Comparison of ENCODE assay signal across 8 mouse cellular contexts in genomic region chr11:76290367-76290766, GRCm38 (mm10). TPM values are rescaled to one million over a fixed set of nuclear protein-coding genes. Genes with fewer than 3 reads are reported as not detected.
DNase-seq lines count a peak whose midpoint lies in the region; ATAC-seq and TF ChIP-seq lines count a peak whose summit lies in the region.

No protein-coding gene starts in this region.

- 13% methylated on average over 11 of the region's 11 CpGs for WGBS in hindbrain, embryonic 14.5 days
- WGBS in stomach, embryonic 16.5 days = 43% methylated on average over 11 of the region's 11 CpGs
- 49% methylated on average over 11 of the region's 11 CpGs for WGBS in lung, adult 2 months
- WGBS in heart, embryonic 11.5 days (ENCODE audit: insufficient replicate concordance) = 53% methylated on average over 11 of the region's 11 CpGs

- no peaks in the 10 kb centered on the region for H3K36me3 ChIP-seq in hindbrain, embryonic 14.5 days (replicated peaks; ENCODE audit: control insufficient read depth, insufficient read depth)
- no peaks in the 10 kb centered on the region for H3K36me3 ChIP-seq in stomach, embryonic 16.5 days (ENCODE audit: control insufficient read depth, insufficient read depth, low read length)
- H3K36me3 ChIP-seq in heart, embryonic 11.5 days (ENCODE audit: control insufficient read depth, insufficient read depth, low read length) = no peaks in the 10 kb centered on the region

- H3K9me3 ChIP-seq in hindbrain, embryonic 14.5 days (ENCODE audit: control insufficient read depth, low read length) = no peaks in the 10 kb centered on the region
- H3K9me3 ChIP-seq in stomach, embryonic 16.5 days (replicated peaks; ENCODE audit: control insufficient read depth, low read length) = no peaks in the 10 kb centered on the region
- no peaks in the 10 kb centered on the region for H3K9me3 ChIP-seq in heart, embryonic 11.5 days (replicated peaks; ENCODE audit: control insufficient read depth, low read length)

- DNase-seq in brain, embryonic 18.5 days (ENCODE audit: low read depth, low spot score) = peak; percentile 67
- peak; percentile 86 to 87 for DNase-seq in cerebellum, postnatal 36 days
- DNase-seq in hindbrain, embryonic 14.5 days (ENCODE audit: low spot score) = peak; percentile 74
- DNase-seq in mesoderm, embryonic 11.5 days (ENCODE audit: low read depth, low spot score) = peak; percentile 71
- no peak for DNase-seq in lung, adult 2 months
- DNase-seq in kidney, adult 8-10 months = no peak

- no peak for TF ChIP-seq POLR2A in lung, adult 2 months (IDR thresholded peaks at IDR 0.05; ENCODE audit: borderline replicate concordance, extremely low read depth, low read depth, low read length)

- H3K27ac ChIP-seq in hindbrain, embryonic 14.5 days = peak overlapping the region; percentile 90
- H3K27ac ChIP-seq in stomach, embryonic 16.5 days (ENCODE audit: low read length) = peak overlapping the region; percentile 67
- no peak overlapping the region for H3K27ac ChIP-seq in heart, embryonic 11.5 days (ENCODE audit: low read depth, low read length)

- TF ChIP-seq CTCF in lung, adult 2 months (IDR thresholded peaks at IDR 0.05; ENCODE audit: insufficient read depth, low read length) = no peak

- H3K4me3 ChIP-seq in hindbrain, embryonic 14.5 days (replicated peaks; ENCODE audit: low read length) = no peak overlapping the region
- H3K4me3 ChIP-seq in stomach, embryonic 16.5 days (replicated peaks; ENCODE audit: low read length) = no peak overlapping the region
- no peak overlapping the region for H3K4me3 ChIP-seq in lung, adult 2 months (replicated peaks; ENCODE audit: extremely low read depth, low read depth, low read length)
- H3K4me3 ChIP-seq in heart, embryonic 11.5 days (ENCODE audit: low read depth, low read length) = no peak overlapping the region

- H3K9ac ChIP-seq in hindbrain, embryonic 14.5 days = peak overlapping the region; percentile 41; the same call in 1 of the 2 replicates
- H3K9ac ChIP-seq in stomach, embryonic 16.5 days (ENCODE audit: low read length) = peak overlapping the region; percentile 23; the same call in 1 of the 2 replicates
- no peak overlapping the region for H3K9ac ChIP-seq in heart, embryonic 11.5 days (ENCODE audit: low read depth, low read length)

- ATAC-seq in hindbrain, embryonic 14.5 days (ENCODE audit: low FRiP score) = peak; percentile 47
- ATAC-seq in stomach, embryonic 16.5 days (ENCODE audit: insufficient read depth, low FRiP score) = no peak
- ATAC-seq in heart, embryonic 11.5 days (replicated peaks; ENCODE audit: insufficient number of reproducible peaks, low FRiP score, low TSS enrichment) = no peak

- no peak overlapping the region for H3K4me2 ChIP-seq in hindbrain, embryonic 14.5 days (replicated peaks)
- no peak overlapping the region for H3K4me2 ChIP-seq in stomach, embryonic 16.5 days (ENCODE audit: low read depth, low read length)
- H3K4me2 ChIP-seq in heart, embryonic 11.5 days = no peak overlapping the region

- no peaks in the 10 kb centered on the region for H3K27me3 ChIP-seq in hindbrain, embryonic 14.5 days (ENCODE audit: control insufficient read depth, insufficient read depth, low read length)
- H3K27me3 ChIP-seq in stomach, embryonic 16.5 days (ENCODE audit: control insufficient read depth, insufficient read depth, low read length) = no peaks in the 10 kb centered on the region
- H3K27me3 ChIP-seq in heart, embryonic 11.5 days (ENCODE audit: control insufficient read depth, insufficient read depth, low read length) = no peaks in the 10 kb centered on the region

- H3K4me1 ChIP-seq in hindbrain, embryonic 14.5 days (replicated peaks; ENCODE audit: control insufficient read depth, insufficient read depth, low read length) = peaks cover 40% of the 10 kb centered on the region
- H3K4me1 ChIP-seq in stomach, embryonic 16.5 days (ENCODE audit: control insufficient read depth, insufficient read depth, low read length) = peaks cover 47% of the 10 kb centered on the region
- peaks cover 19% of the 10 kb centered on the region for H3K4me1 ChIP-seq in lung, adult 2 months (ENCODE audit: control insufficient read depth, insufficient read depth, low read length)
- peaks cover 47% of the 10 kb centered on the region for H3K4me1 ChIP-seq in heart, embryonic 11.5 days (ENCODE audit: control insufficient read depth, insufficient read depth, low read length)

RNA-seq across cellular contexts. Expression of gene Glod4, which starts 46.8 kb away (rescaled TPM):
- polyA plus RNA-seq in hindbrain, embryonic 14.5 days (2014; fragmentation: Nextera tagmentation; extraction: Ambion mirVana) = 127 TPM in 2 replicates
- polyA plus RNA-seq in stomach, embryonic 16.5 days (2015; fragmentation: Nextera tagmentation; extraction: Ambion mirVana) = 116 and 126 TPM in 2 replicates
- polyA plus RNA-seq in lung, adult 2 months (2012; rRNA removed) = 5.9 and 11.9 TPM in 2 replicates
- 128 TPM in 2 replicates for polyA plus RNA-seq in heart, embryonic 11.5 days (2014; fragmentation: Nextera tagmentation; extraction: Ambion mirVana)

RNA-seq across cellular contexts. Expression of gene Mrm3, which starts 46.9 kb away (rescaled TPM):
- 23.3 and 25.0 TPM in 2 replicates for polyA plus RNA-seq in hindbrain, embryonic 14.5 days (2014; fragmentation: Nextera tagmentation; extraction: Ambion mirVana)
- polyA plus RNA-seq in stomach, embryonic 16.5 days (2015; fragmentation: Nextera tagmentation; extraction: Ambion mirVana) = 22.3 and 24.2 TPM in 2 replicates
- 3.3 and 3.6 TPM in 2 replicates for polyA plus RNA-seq in lung, adult 2 months (2012; rRNA removed)
- 21.1 and 21.6 TPM in 2 replicates for polyA plus RNA-seq in heart, embryonic 11.5 days (2014; fragmentation: Nextera tagmentation; extraction: Ambion mirVana)

Comparison
In these comparisons a context has a peak if more than half of its experiments do, and no peak if none do; other contexts are left out.
1. DNase-seq: peak in brain, embryonic 18.5 days (single experiment), cerebellum, postnatal 36 days (2 of 2), hindbrain, embryonic 14.5 days (single experiment) and mesoderm, embryonic 11.5 days (single experiment); none in lung, adult 2 months (single experiment) and kidney, adult 8-10 months (0 of 2).